Mouse (Mus musculus) inflammation-experienced regulatory T-cells, adult 6 months (primary cell): Measurements from ENCODE around the gene Rad23a. TPM values are rescaled to one million over a fixed set of nuclear protein-coding genes. Genes with fewer than 3 reads are reported as not detected.
"Not testable (repeated sequence)": the region's sequence is repeated elsewhere in the genome, so short reads cannot be mapped to it uniquely, and the experiment has no call there.

Source experiments
- ATAC-seq: one replicate; pipeline ENCODE4 v1.8.0; 2017
- polyA plus RNA-seq, 3 experiments: library from polyadenylated mRNA; unstranded; fragments of 100-300 nt; shearing (Covaris generic); gene quantifications; one replicate each; pipeline ENCODE4 v1.2.1; 2017

The Rad23a gene
- polyA plus RNA-seq, 3 experiments from 2014 or later: 128 to 152 (median 145) TPM

DNA sequence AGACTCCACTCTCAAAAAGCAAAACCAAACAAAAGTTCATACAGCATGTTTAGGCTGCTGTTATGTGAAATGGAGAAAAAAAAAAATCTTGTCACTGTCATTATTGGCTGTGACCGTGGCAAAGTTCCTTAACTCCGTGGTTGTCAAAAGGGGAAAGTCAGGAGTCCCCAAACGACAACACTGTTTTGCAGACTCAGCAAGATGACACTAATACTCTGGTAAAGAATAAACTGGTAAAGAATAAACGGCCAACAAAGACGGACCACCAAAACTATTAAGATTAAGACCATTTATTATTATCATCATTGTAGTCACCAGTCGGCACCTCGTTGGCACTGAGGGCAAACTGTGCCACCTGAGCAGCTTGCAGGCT is 604 bp downstream of the Rad23a start:
- no peak for ATAC-seq

DNA sequence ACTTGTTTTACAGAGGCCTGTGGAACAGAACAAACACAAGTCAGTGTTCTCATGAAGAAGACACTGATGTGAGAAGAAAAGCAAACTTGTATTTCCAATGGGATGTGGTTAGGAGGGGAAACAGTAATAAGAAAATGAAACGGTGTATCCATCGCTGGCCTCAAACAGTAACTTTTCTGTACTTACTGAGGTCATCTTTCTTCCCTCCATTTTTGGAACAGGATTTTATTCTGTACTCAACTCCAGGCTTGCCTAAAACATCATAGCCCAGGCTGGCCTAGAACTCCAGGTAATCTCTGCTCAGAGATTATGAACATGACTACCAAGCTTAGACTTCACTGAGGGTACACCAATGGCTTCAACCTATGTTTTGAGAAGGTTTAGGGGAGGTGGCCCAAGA is 1.1 kb downstream of the Rad23a start:
- no peak for ATAC-seq

DNA sequence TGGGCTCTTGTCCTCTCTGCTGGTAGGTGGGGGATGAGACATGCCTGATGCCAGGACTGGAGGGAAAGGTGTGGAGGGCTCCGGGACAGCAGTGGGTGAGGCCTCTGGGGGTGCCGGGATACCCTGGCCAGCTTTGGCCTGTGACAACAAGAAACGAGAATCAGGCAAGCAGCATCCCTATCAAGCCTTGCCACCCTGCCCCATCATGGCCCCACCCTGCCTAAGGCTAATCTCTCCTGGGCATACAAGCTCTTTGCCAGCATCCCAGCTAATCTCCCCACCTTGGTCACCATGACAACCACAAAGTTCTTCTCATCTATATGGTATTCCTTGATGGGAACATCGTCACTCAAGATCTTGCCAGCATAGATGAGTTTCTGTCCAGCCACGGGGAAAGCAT is 2.0 kb downstream of the Rad23a start:
- no peak for ATAC-seq

GRCm38 (mm10) chr8:84837912-84838470 is 2.5 kb downstream of the Rad23a start:
- no peak for ATAC-seq

GRCm38 (mm10) chr8:84837149-84837911 is 3.1 kb downstream of the Rad23a start:
- no peak for ATAC-seq

DNA sequence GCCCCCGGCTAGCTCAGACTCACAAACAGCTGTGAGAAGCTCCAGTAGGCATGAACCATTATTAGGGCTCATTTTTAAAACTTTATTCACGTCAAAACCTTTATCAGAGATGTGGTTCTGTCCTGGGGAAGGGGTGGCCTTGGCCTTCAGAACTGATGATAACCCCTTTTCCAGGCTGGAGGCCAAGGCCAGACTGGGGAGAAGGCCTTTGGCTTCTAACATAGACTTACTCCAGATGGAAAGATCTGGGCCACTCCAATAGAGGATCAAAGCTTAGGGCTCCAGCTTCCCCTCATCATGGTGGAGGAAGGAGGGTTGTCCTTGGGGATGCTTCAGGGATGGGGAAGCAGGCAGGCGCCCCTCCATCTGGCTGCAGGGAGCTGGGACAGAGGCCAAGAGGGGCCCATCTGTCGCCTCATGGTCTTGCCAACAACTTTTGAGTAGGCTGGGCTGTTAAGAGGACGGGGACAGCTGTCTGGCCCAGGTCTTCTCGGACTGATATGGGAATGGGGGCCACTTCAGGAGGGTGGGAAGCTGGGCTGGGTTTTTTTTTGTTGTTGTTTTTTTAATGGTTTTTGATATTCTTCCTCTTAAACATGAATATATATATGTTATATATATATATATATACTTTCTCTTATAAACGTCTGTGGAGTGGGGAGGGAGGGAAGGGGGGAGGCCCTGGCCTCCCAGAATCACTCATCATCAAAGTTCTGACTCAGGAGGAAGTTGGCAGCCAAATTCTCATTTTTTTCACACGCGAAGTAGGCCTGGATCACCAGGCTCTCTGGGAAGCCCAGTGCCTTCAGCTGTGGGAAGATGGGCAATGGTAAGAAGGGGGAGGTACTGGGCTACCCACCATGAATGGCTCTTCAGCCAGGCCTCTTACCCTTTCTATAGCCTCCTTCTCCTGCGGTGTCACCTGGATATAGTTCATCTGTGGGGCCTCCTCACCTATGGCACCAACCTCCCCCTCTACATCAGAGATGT is 5.3 kb downstream of the Rad23a start:
- no peak for ATAC-seq

- no peak for ATAC-seq
These were observed 6.2 kb downstream of the Rad23a start for GRCm38 (mm10) chr8:84834002-84834865.

GRCm38 (mm10) chr8:84832759-84833742 is 7.4 kb downstream of the Rad23a start:
- ATAC-seq: no peak

DNA sequence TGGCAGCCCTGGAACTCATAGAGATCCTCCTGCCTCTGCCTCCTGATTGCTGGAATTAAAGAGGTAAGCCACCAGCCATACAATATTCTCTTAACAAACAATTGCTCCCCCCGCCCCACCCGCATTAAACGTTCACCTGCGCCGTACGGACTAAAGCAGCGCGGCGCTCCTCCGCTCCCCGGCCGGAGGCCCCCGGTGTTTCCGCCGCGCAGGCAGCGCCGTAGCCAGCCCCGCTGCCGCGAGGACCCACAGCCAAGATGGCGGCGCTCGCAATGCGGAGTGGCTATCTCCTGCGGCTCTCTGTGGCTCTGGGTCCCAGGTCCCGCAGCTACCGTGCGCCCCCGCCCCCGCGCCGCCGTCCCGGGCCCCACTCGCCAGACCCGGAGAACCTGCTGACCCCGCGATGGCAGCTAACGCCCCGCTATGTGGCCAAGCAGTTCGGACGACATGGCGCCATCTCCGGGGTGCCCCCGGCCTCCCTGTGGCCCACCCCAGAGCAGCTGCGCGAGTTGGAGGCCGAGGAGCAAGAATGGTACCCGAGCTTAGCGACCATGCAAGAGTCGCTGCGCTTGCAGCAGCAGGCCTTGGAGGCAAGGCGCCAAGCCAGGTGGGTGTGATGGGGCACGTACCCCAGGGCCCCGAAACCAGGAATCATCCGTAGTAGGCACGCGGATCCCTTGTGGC is 8.3 kb downstream of the Rad23a start:
- peak; percentile 74 for ATAC-seq

GRCm38 (mm10) chr8:84831490-84831889 is 9.0 kb downstream of the Rad23a start, which contains the start of gene Gadd45gip1:
TSS of gene Gadd45gip1 (plus strand) at chr8:84831522.
- peak; percentile 72 for ATAC-seq

DNA sequence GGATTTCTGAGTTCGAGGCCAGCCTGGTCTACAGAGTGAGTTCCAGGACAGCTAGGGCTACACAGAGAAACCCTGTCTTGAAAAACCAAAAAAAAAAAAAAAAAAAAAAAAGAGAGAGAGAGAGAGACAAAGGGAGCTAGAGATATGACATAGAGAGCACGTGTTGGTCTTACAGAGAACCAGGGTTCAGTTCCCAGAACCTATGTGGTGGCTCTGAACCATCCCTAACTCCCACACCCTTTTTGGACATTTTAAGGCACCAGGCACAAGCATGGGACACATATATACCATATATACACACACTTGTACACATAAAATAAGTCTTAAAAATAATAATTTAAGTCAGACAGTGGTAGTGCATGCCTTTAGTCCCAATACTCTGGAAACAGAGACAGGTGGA is 13.9 kb downstream of the Rad23a start:
- ATAC-seq: not testable (repeated sequence)

DNA sequence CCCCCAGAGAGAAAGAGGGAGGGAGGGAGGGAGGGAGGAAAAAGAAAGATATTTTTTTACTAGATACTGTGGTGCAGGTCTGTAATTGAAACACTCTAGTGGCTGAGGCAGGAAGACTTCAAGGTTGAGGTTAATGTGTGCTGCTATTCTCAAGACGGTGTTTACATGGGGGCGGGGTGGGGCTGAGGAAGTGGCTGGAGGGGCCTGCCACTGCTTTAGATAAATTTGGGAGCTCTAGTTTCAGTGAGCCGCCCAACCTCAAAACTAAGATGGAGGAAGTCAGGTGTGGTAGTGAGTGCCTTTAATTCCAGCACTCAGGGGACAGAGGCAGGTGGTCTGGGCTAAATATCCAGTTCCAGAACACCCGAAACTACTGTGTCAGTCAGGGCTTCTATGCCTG is 14.8 kb downstream of the Rad23a start:
- peak; percentile 84 for ATAC-seq

DNA sequence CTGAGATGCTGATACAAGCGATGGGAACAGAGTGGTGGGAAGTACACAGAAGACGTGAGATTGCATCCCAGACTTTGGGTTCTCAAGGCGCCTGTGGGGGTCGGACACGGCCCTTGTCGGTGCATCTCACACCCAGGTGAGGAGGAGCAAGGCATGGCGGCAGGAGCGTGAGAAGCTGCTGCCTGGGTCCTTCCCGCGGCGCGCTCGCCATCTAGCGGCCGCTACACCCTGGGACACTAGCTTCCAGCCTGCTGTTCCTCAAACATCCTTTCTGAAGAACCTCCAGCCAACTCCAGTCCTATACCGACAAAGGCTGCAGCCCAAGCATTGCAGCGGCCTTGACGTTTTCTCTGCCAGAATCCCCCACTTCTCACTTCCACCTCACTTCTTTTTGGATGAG is 16.8 kb downstream of the Rad23a start:
- ATAC-seq: peak; percentile 79

GRCm38 (mm10) chr8:84822723-84823122 is 17.7 kb downstream of the Rad23a start, which contains the start of gene Dand5:
TSS of gene Dand5 (minus strand) at chr8:84822823.
- ATAC-seq: no peak

DNA sequence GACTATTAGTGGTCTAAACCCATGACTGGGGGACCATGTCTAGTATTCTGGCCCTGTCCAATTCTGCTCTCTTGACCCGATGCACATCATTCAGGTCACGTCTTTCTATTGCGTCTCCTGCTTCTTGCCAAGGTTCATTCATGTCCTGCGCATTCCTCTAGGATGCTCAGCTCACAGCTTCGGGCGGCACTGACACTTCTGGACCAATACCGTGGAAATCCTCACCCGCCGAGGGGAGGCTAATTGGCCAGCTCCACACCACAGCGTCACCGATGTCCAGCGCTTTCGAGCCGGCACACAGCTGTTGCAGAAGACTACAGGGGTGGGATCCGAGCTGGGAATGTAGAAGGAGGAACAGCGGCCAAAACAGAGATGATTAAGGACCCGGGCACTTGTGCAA is 24.3 kb downstream of the Rad23a start:
- ATAC-seq: no peak

- ATAC-seq: peak; percentile 75
These were observed 24.9 kb downstream of the Rad23a start for GRCm38 (mm10) chr8:84815547-84815946.

DNA sequence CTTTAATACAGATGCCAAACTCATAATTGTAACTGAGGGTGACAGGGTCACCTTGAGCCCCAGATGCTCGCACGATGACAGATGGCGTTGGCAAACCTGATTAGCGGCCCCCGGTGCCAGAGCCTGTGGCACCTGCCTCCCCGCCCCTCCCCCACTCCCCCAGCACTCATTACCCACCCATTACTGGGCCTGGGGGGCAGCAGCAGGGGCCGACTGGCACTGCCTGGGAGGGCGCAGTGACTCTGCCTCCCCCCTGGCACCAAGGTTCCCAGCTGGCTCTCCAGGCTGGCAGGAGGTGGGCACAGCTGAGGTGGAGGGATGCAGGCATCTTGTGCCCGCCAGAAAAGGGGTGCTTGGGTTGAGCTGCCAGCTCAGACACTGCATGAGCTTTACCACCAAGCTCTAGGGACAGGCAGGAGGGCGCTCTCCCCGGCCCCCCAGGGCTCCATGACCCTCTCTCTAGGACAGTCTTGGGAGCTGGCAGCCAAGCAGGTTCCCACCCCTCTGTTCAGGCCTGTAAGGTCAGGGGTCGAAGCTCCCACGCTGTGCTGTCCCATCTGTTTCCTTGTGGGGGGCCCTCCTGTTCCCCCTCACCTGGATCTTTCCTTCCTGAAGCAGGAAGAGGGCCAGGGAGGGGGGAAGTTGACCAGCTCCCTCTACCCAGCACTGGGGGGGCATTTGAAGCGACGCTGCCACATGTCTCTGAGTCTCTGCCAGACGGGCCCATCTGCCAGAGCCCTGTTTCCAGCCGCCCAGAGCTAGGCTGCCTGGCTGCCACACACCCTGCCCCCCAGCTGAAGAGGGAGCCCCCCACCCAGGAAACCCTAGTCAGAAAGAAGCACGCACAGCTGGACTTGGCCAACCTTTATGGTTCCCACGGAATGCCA is 25.7 kb downstream of the Rad23a start:
- no peak for ATAC-seq

DNA sequence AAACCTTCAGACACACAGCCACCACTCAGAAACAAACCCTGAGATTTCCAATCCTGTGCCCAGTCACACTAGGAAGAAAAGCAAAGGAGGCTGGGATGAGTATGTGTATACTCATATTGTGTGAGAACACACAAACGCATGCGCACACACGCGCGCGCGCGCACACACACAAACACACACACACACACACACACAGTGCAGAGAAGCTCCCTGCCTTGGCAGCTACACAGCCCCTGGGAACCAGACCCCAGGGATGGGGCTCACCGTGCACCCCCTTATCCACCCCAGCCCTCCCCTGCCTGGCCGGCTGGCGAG is 26.3 kb downstream of the Rad23a start:
- ATAC-seq: no peak

DNA sequence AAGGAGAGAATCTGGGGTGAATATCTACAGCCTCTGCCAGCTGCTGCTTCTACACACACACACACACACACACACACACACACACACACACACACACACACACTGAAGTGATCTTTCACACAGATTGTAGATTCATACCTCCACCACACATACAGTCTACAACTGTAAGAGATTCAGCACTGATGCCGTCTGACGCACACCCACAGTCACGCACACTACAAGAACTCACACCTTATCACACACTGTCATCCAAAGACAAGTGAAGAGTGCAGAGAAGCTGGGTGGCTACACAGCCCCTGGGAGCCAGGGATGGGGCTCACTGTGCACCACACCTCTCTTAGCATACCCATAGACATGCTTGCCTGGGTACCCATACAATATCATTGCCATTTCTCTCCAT is 26.6 kb downstream of the Rad23a start:
- no peak for ATAC-seq
